Mouse (Mus musculus): ENCODE results near the gene Dcun1d4.
"Not testable (repeated sequence)": the region's sequence is repeated elsewhere in the genome, so short reads cannot be mapped to it uniquely, and the experiment has no call there.

DNA sequence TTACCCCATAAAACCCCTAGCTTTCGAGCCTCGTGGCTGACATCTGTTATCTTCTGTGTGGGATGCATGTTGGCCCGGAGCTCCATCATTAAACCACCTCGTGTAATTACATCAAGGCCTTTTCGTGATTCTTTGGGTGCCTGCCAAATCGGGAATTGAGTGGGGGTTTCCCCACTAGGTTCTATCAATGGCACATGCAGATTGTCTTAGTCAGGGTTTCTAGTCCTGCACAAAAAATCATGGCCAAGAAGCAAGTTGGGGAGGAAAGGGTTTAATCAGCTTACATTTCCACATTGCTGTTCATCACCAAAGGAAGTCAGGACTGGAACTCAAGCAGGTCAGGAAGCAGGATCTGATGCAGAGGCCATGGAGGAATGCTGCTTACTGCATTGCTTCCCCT, 103.2 kb downstream of the Dcun1d4 start:
- TF ChIP-seq POLR2A (IDR thresholded peaks at IDR 0.05; ENCODE audit: low read depth, low read length); CTCF (IDR thresholded peaks at IDR 0.05; ENCODE audit: extremely low read depth, insufficient read depth, insufficient read length, insufficient replicate concordance): not testable (repeated sequence)
